Mouse (Mus musculus) heart, postnatal 0 days (tissue): Measurements from ENCODE around the gene Dnm1. TPM values are rescaled to one million over a fixed set of nuclear protein-coding genes. Genes with fewer than 3 reads are reported as not detected.

Experiments used
- ATAC-seq: fragments of 200-750 bp; cut with Nextera tagmentation; 2 replicates; pipeline ENCODE4 v1.8.0; 2017; ENCODE audit warnings: low read depth, moderate number of reproducible peaks, moderate library complexity; ENCODE audit not compliant: insufficient read depth
- DNase-seq: peaks from one replicate; pipeline ENCODE4 v3.0.0-alpha.2; 2016; ENCODE audit warnings: low spot score
- H3K27ac ChIP-seq: fragments of 300-500 bp; sonication (generic); 2 replicates; pipeline ENCODE4 v1.5.1; 2014; ENCODE audit warnings: low read depth, mild to moderate bottlenecking
- H3K27me3 ChIP-seq: fragments of 300-500 bp; sonication (generic); 2 replicates; pipeline ENCODE4 v1.6.1; 2014; ENCODE audit warnings: low read length, mixed read lengths; ENCODE audit not compliant: control insufficient read depth, insufficient read depth
- H3K36me3 ChIP-seq: fragments of 300-500 bp; sonication (generic); replicated peaks from 2 replicates; pipeline ENCODE4 v1.6.1; 2014; ENCODE audit warnings: low read length, mixed read lengths; ENCODE audit not compliant: control insufficient read depth, insufficient read depth
- H3K4me1 ChIP-seq: fragments of 300-500 bp; sonication (generic); 2 replicates; pipeline ENCODE4 v1.6.1; 2014; ENCODE audit warnings: antibody characterized with exemption; ENCODE audit not compliant: control insufficient read depth, insufficient read depth
- H3K4me2 ChIP-seq: fragments of 300-500 bp; sonication (generic); 2 replicates; pipeline ENCODE4 v1.6.1; 2014; ENCODE audit warnings: low read depth, mild to moderate bottlenecking, low read length, moderate library complexity
- H3K4me3 ChIP-seq: fragments of 300-500 bp; sonication (generic); 2 replicates; pipeline ENCODE4 v1.5.1; 2014; ENCODE audit warnings: low read depth, low read length
- H3K9ac ChIP-seq: fragments of 300-500 bp; sonication (generic); replicated peaks from 2 replicates; pipeline ENCODE4 v1.6.1; 2014; ENCODE audit warnings: low read depth, low read length, mixed read lengths
- H3K9me3 ChIP-seq: fragments of 300-500 bp; sonication (generic); replicated peaks from 2 replicates; pipeline ENCODE4 v1.6.1; 2016; ENCODE audit warnings: low read length; ENCODE audit not compliant: control insufficient read depth
- CTCF ChIP-seq: IDR thresholded peaks from 2 replicates; pipeline ENCODE4 v1.5.1; 2016; ENCODE audit warnings: antibody characterized with exemption, control low read depth, low read depth
- EP300 ChIP-seq: IDR thresholded peaks from 2 replicates; pipeline ENCODE4 v1.6.1; 2016; ENCODE audit warnings: antibody characterized with exemption, low read depth
- WGBS: fragments of 180-500 bp; shearing (Covaris S2); extraction: QIAGEN DNeasy Blood & Tissue Kit; methylation state at CpG from one replicate; pipeline ENCODE4 v1.1.7; 2014; 5-methylcytosine and 5-hydroxymethylcytosine counted together
- polyA plus RNA-seq: library from polyadenylated mRNA; unstranded; fragments of >200 nt; fragmentation: Nextera tagmentation; extraction: Ambion mirVana; gene quantifications from 2 replicates; pipeline ENCODE4 v1.2.1, GENCODE M21; 2015
- total RNA-seq: library from RNA; depleted of rRNA; stranded (reverse); fragments of >200 nt; gene quantifications from 2 replicates; pipeline ENCODE4 v1.2.3, GENCODE M21; 2014; ENCODE audit warnings: low replicate concordance

The Dnm1 gene
- total and polyA plus RNA-seq, 2 experiments from 2014 or later, result 1.5 to 10.3 TPM

DNA sequence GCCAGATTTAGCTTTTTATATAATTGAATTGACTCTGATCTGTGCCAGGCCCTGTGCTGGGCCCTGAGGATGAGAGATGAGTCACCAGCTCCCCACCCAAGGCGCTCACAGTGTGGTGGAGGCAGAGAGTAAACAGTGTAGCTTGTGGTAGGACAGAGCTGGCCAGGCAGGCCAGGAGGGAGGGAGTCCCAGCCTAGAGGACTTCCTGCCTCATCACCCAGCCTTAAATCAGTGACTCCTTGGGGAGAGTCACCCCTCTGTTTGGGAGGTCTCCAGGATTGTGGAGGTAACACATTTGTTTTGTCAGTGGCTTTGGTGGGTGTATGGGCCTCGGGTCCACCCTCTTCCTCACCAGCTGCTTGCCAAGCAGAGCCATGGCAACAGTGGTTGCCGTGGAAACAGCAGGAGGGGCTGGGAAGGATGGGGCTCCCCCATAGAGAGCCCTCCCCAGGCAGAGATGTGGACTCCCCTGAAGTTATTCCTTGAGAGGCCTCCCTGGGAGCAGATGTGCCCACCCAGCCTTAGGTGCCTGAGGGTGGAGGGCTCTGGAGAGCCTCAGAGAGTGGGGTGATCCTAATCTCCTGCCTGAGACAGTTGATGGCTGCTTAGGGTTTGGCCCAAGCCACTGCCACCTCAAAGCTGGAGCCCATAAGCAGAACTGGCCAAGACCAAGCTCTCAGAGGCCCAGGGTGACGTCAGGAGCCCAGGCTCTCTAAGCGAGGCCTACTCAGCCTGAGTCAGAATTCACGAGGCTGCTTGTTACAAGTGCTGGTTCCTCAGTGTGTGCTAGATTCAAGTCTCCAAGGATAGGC is 10.4 kb downstream of the Dnm1 start:
- Histone ChIP-seq H3K9ac (no peak overlapping the region), H3K36me3 (no peaks in the 10 kb centered on the region), H3K4me2 (no peak overlapping the region), H3K27ac (no peak overlapping the region), H3K27me3 (0 out of 2 replicates have a peak, but pooled peaks cover 3% of the 10 kb centered on the region), H3K9me3 (no peaks in the 10 kb centered on the region), H3K4me1 (no peaks in the 10 kb centered on the region), H3K4me3 (no peak overlapping the region)
- ATAC-seq, result 0 out of 2 replicates have a peak, but pooled peaks have one; percentile 22
- no peak for DNase-seq
- TF ChIP-seq CTCF (no peak), EP300 (no peak)
- 73% methylated on average over 6 of the region's 6 CpGs for WGBS

DNA sequence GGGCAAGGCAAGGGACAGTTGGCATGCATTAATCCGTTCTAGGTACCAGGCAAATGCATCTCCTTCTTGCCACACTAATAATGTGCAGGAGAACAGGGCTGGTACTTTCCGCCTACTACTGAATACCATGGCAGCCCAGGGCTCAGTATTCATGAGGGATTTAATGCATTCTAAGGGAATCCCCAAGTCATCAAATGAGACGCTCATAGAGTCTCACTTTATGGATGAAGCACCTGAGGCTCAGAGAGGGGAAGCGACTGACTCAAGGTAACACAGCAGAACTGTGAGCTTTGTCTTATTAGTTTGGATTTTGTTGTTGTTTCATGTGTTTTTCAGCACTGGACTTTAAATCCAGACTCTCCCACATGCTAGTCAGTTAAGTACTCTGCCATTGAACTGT is 11.1 kb downstream of the Dnm1 start:
- H3K27me3 ChIP-seq, result 0 out of 2 replicates have a peak, but pooled peaks cover 1% of the 10 kb centered on the region
- no peak for DNase-seq
- ATAC-seq, result no peak

DNA sequence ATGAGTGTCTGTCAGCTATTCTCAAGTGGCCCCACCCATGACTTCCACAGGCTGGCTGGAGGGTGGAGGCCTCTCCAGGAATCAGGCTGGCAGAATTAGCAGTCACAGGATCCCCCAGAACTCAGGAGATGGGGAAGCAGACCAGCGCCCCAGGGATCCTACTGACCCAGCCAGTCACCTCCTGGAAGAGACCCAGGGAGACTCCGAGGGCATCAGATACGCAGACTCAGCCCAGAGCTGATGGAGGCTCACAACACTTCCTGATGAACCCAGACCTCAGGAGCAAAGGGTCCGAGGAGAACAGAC is 11.6 kb downstream of the Dnm1 start:
- no peak for DNase-seq
- Histone ChIP-seq H3K36me3 (no peaks in the 10 kb centered on the region), H3K9ac (no peak overlapping the region), H3K9me3 (no peaks in the 10 kb centered on the region), H3K4me1 (no peaks in the 10 kb centered on the region), H3K27me3 (0 out of 2 replicates have a peak, but pooled peaks cover 2% of the 10 kb centered on the region), H3K4me3 (no peak overlapping the region), H3K4me2 (no peak overlapping the region), H3K27ac (no peak overlapping the region)
- ATAC-seq, result no peak
- no peak for TF ChIP-seq CTCF
- no peak for TF ChIP-seq EP300
- 78% methylated on average over 4 of the region's 4 CpGs for WGBS

More for the DNA sequence above, 11.1 kb downstream of the Dnm1 start:
- no peak for TF ChIP-seq EP300
- no peak for TF ChIP-seq CTCF
- H3K4me2 ChIP-seq, result no peak overlapping the region
- no peaks in the 10 kb centered on the region for H3K4me1 ChIP-seq
- no peak overlapping the region for H3K4me3 ChIP-seq
- H3K9ac ChIP-seq, result no peak overlapping the region
- H3K9me3 ChIP-seq, result no peaks in the 10 kb centered on the region
- no peak overlapping the region for H3K27ac ChIP-seq
- 80% methylated on average over 4 of the region's 4 CpGs for WGBS
- H3K36me3 ChIP-seq, result no peaks in the 10 kb centered on the region

DNA sequence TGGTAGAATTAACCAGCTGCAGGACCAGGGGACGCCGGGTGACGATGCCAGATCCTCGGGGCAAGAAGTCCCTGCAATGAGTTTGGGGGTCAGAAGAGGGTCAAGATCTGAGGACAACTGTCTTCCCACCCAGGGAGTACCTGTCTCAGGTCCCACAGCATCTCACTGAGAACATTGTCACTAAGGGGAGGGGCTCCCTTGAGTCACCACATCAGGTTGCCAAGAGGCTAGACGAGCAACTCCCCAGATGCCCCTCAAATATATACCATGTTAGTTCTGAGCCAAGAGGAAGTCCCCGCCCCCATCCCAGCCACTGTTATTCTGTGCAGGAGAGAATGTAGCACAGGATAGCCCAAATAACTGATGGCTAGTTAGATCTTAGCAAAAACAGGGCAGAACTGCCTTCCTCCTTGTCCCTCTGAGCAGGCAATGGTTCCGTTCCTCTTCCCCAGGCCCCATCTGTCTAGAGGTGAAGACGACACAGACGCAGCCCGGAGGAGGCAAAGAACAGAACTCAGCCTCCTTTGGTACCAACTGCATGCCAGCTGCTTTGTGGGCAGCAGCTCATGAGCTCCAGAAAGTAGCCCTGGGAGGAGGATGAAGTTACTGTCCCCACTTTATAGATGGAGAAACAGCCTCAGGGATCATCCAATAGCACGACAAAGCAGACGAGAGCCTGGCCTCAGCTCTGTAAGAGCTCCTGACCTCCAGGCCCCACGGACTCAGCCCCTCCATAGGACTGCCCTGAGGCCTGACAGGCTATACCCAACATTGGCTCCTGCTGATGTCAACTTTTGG is 12.1 kb downstream of the Dnm1 start:
- ATAC-seq (no peak), DNase-seq (no peak)
- Histone ChIP-seq H3K27me3 (peaks cover 4% of the 10 kb centered on the region; the same call in 1 of the 2 replicates), H3K4me1 (no peaks in the 10 kb centered on the region), H3K9me3 (no peaks in the 10 kb centered on the region), H3K27ac (no peak overlapping the region), H3K36me3 (no peaks in the 10 kb centered on the region), H3K4me2 (no peak overlapping the region), H3K4me3 (no peak overlapping the region), H3K9ac (no peak overlapping the region)
- TF ChIP-seq EP300 (no peak), CTCF (no peak)
- WGBS, result 75% methylated on average over 13 of the region's 13 CpGs

DNA sequence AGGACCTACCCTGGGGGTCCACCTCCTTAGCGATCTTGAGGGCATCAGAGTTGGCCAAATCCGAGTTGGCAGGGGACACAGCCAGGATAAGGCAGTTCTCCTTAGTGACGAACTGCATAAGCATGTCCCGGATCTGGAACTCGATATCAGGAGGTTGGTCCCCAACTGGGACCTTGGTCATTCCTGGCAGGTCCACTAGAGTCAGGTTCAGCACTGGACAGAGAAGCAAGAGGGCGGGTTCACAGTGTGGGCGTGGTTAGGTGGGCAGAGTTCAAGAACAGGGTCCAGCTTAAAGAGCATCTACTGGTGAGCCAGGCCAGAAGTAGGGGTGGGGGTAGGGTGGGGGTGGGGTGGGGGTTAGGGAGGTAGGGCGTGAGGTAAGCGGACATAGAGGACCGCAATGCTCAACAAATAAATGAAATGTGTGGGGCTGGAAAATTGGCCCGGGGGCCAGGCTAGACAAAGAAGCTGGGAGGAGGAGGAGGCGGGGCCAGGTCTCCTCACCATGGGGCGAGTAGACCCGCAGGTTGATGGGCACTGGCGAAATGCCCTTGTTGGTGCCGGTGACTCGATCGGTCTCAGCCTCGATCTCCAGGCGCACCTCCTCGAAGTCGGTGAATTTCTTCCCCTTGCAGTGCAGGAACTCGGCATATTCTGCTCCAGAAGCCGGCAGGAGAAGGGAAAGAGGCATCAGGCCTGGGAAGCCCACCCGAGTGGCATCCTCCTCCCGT is 13.1 kb downstream of the Dnm1 start:
- no peak overlapping the region for H3K4me3 ChIP-seq
- no peak for TF ChIP-seq CTCF
- no peak for TF ChIP-seq EP300
- no peak for ATAC-seq

More for the DNA sequence above, 13.1 kb downstream of the Dnm1 start:
- Histone ChIP-seq H3K4me2 (no peak overlapping the region), H3K4me1 (no peaks in the 10 kb centered on the region), H3K27ac (no peak overlapping the region), H3K36me3 (no peaks in the 10 kb centered on the region), H3K27me3 (peaks cover 10% of the 10 kb centered on the region; the same call in 1 of the 2 replicates), H3K9ac (no peak overlapping the region), H3K9me3 (no peaks in the 10 kb centered on the region)
- DNase-seq, result no peak
- WGBS, result 43% methylated on average over 26 of the region's 26 CpGs
